Mouse (Mus musculus) Patski (cell line): ENCODE data around the gene Pimreg. TPM values are rescaled to one million over a fixed set of nuclear protein-coding genes. Genes with fewer than 3 reads are reported as not detected.

Source experiments
- ATAC-seq: fragments of 100-300 bp; one replicate; pipeline ENCODE4 v1.8.0; 2021
- CTCF ChIA-PET: fragments of 350-600 bp; sonication (Branson Sonifier 250); formaldehyde crosslinking; loops from one replicate; lab custom pipeline; 2022; ENCODE audit warnings: inconsistent platforms; lab: Charles Lee
- POLR2A ChIA-PET: fragments of 350-600 bp; sonication (Branson Sonifier 250); formaldehyde crosslinking; loops from one replicate; lab custom pipeline; 2022; ENCODE audit warnings: antibody characterized with exemption, inconsistent platforms; lab: Charles Lee
- DNase-seq: peaks from one replicate; pipeline ENCODE4 v3.0.0-alpha.2; 2011; ENCODE audit warnings: low read depth, low spot score
- H3K27me3 ChIP-seq: fragments of 371-371 bp; one replicate; pipeline ENCODE4 v1.5.1; 2021
- CTCF ChIP-seq: fragments of 100-300 bp; IDR thresholded peaks from one replicate; pipeline ENCODE4 v1.5.1; 2021
- in situ Hi-C: fragments of 300-500 bp; cut with MboI; formaldehyde crosslinking; loops from 3 replicates; pipeline ENCODE4 v1.11.1; 2018; ENCODE audit warnings: low pct_unique_long_range_greater_than_20kb, mixed read lengths
- polyA plus RNA-seq: library from polyadenylated mRNA; unstranded; gene quantifications from one replicate; pipeline ENCODE4 v1.2.3, GENCODE M21; 2021

Gene Pimreg
- polyA plus RNA-seq, 1 experiment from 2014 or later, result 35.7 TPM

GRCm38 (mm10) chr11:72026516-72026915 lies 15.3 kb upstream of the Pimreg start:
- CTCF ChIA-PET, result interaction anchor here (0.7 to 7.7 kb wide), 2 partner anchors 8 to 13 kb away, joined by 3 to 59 read pairs; partner anchors contain the start of genes Aipl1 and Pimreg
- TF ChIP-seq CTCF, result no peak
- in situ Hi-C loops, result loop anchor here (10.0 to 25.0 kb wide), 2 partner anchors 172 to 1014 kb away; partner anchors contain the start of genes Derl2, Dhx33 and Mis12
- peaks cover 3% of the 10 kb centered on the region for H3K27me3 ChIP-seq
- DNase-seq, result no peak
- POLR2A ChIA-PET, result no interaction called here
- ATAC-seq, result no peak

DNA sequence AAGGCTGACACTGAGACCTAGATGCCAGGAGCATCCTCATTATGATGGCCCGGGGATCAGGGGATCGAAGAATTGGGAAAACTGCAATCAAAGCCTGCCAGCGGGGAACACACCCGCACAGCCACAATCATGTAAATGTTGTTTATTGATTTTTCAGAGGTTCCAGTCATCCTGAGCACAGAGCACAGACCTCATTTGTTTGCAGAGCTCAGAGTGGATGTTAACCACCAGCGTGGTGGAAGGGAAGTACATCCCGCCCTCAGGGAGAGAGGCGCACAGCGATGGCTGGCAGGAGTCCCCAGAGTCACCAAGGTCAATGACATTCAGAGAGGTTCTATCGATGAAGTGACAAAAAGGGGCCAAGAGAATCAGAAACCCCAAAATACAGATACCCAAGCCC lies 14.0 kb upstream of the Pimreg start:
- ChIA-PET POLR2A (no interaction called here), CTCF (interaction anchor here (7.7 kb wide), 1 partner anchor 12 kb away, joined by 59 read pairs; the partner anchor contains the start of genes Aipl1 and Pimreg)
- peaks cover 3% of the 10 kb centered on the region for H3K27me3 ChIP-seq
- TF ChIP-seq CTCF, result no peak
- ATAC-seq (no peak), DNase-seq (no peak)
- in situ Hi-C loops, result loop anchor here (10.0 to 25.0 kb wide), 2 partner anchors 173 to 1016 kb away; partner anchors contain the start of genes Derl2, Dhx33 and Mis12

DNA sequence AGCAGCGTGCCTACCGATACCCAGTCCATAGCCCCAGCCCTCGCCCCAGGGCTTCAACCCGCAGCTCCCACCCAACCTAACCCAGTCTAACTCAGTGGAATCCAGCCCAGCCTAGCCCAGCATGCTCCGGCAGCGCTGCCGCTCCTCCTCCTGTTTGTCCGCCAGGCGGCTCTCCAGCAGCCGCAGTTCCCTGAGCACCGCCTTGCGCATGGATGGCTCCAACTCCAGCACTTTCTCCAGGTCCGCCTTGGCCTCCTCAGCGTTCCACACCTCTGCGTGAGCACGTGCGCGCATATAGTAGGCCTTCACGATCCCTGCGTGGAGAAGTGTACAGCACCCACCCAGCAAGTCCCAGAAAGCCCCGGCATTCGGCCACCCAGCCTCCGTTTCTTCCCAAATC lies 12.7 kb upstream of the Pimreg start:
- TF ChIP-seq CTCF, result no peak
- in situ Hi-C loops, result loop anchor here (10.0 to 25.0 kb wide), 2 partner anchors 174 to 1017 kb away; partner anchors contain the start of genes Derl2, Dhx33 and Mis12
- ATAC-seq (no peak), DNase-seq (no peak)
- POLR2A ChIA-PET, result no interaction called here
- CTCF ChIA-PET, result interaction anchor here (7.7 kb wide), 1 partner anchor 11 kb away, joined by 59 read pairs; the partner anchor contains the start of genes Aipl1 and Pimreg
- peaks cover 3% of the 10 kb centered on the region for H3K27me3 ChIP-seq

- in situ Hi-C loops, result loop anchor here (25.0 kb wide), 1 partner anchor 1019 kb away; the partner anchor contains the start of genes Derl2, Dhx33 and Mis12
- ATAC-seq (no peak), DNase-seq (no peak)
- no peak for TF ChIP-seq CTCF
- CTCF ChIA-PET, result no interaction called here
- H3K27me3 ChIP-seq, result peaks cover 3% of the 10 kb centered on the region
- POLR2A ChIA-PET, result no interaction called here
These were observed 10.5 kb upstream of the Pimreg start for GRCm38 (mm10) chr11:72031353-72031752.

GRCm38 (mm10) chr11:72032091-72032490 lies 9.7 kb upstream of the Pimreg start:
- in situ Hi-C loops, result loop anchor here (25.0 kb wide), 1 partner anchor 1020 kb away; the partner anchor contains the start of genes Derl2, Dhx33 and Mis12
- DNase-seq (no peak), ATAC-seq (no peak)
- H3K27me3 ChIP-seq, result peaks cover 3% of the 10 kb centered on the region
- ChIA-PET POLR2A (no interaction called here), CTCF (interaction anchor here (1.2 kb wide), 1 partner anchor 8 kb away, joined by 4 read pairs; no protein-coding TSS in a partner anchor)
- TF ChIP-seq CTCF, result no peak

GRCm38 (mm10) chr11:72032589-72032988 lies 9.2 kb upstream of the Pimreg start:
- ATAC-seq, result no peak
- in situ Hi-C loops, result loop anchor here (25.0 kb wide), 1 partner anchor 1020 kb away; the partner anchor contains the start of genes Derl2, Dhx33 and Mis12
- POLR2A ChIA-PET, result no interaction called here
- no peak for DNase-seq
- no peak for TF ChIP-seq CTCF
- CTCF ChIA-PET, result interaction anchor here (1.2 kb wide), 1 partner anchor 9 kb away, joined by 4 read pairs; no protein-coding TSS in a partner anchor
- H3K27me3 ChIP-seq, result peaks cover 3% of the 10 kb centered on the region

DNA sequence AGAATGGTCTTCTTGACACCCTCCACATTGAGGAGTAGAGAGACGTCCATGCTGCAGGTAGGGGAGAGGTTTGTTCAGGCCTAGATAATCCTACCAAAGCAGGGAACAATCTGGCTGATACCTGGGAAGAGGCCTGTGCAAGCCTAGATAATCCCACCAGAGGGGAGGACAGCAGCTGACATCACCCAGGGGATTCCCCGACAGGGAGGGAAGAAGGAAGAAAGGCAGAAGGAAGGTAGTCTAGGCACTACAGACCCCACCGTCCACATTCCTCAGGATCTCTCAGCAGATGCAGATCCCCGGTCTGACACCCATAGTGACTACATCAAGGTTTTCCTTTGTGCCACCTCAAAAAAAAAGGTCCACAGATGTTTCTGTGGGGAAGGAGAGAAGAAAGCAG lies 4.4 kb upstream of the Pimreg start, which contains the start of gene Aipl1:
Gene Aipl1 (minus strand): TSS at position 101 of the 400 bp plus-strand sequence.
- no peaks in the 10 kb centered on the region for H3K27me3 ChIP-seq
- DNase-seq, result no peak
- POLR2A ChIA-PET, result no interaction called here
- CTCF ChIA-PET, result interaction anchor here (1.3 to 6.7 kb wide), 5 partner anchors 9 to 522 kb away, joined by 3 to 59 read pairs (median 6); no protein-coding TSS in a partner anchor
- in situ Hi-C loops, result loop anchor here (25.0 kb wide), 1 partner anchor 1025 kb away; the partner anchor contains the start of genes Derl2, Dhx33 and Mis12
- ATAC-seq, result no peak
- no peak for TF ChIP-seq CTCF

- no peak for DNase-seq
- no peak for TF ChIP-seq CTCF
- ATAC-seq, result no peak
- POLR2A ChIA-PET, result no interaction called here
- H3K27me3 ChIP-seq, result no peaks in the 10 kb centered on the region
- in situ Hi-C loops, result loop anchor here (25.0 kb wide), 1 partner anchor 1026 kb away; the partner anchor contains the start of genes Derl2, Dhx33 and Mis12
- CTCF ChIA-PET, result interaction anchor here (2.1 to 6.7 kb wide), 4 partner anchors 9 to 14 kb away, joined by 4 to 59 read pairs (median 9); no protein-coding TSS in a partner anchor
These were observed 3.8 kb upstream of the Pimreg start for GRCm38 (mm10) chr11:72037996-72038395.

GRCm38 (mm10) chr11:72039599-72040386 lies 2.0 kb upstream of the Pimreg start:
- in situ Hi-C loops, result loop anchor here (25.0 kb wide), 1 partner anchor 1027 kb away; the partner anchor contains the start of genes Derl2, Dhx33 and Mis12
- DNase-seq (no peak), ATAC-seq (no peak)
- CTCF ChIA-PET, result interaction anchor here (1.2 to 6.7 kb wide), 3 partner anchors 12 to 186 kb away, joined by 3 to 59 read pairs (median 12); no protein-coding TSS in a partner anchor
- POLR2A ChIA-PET, result interaction anchor here (0.6 kb wide), 1 partner anchor 176 kb away, joined by 3 read pairs; no protein-coding TSS in a partner anchor
- no peak for TF ChIP-seq CTCF
- H3K27me3 ChIP-seq, result no peaks in the 10 kb centered on the region

DNA sequence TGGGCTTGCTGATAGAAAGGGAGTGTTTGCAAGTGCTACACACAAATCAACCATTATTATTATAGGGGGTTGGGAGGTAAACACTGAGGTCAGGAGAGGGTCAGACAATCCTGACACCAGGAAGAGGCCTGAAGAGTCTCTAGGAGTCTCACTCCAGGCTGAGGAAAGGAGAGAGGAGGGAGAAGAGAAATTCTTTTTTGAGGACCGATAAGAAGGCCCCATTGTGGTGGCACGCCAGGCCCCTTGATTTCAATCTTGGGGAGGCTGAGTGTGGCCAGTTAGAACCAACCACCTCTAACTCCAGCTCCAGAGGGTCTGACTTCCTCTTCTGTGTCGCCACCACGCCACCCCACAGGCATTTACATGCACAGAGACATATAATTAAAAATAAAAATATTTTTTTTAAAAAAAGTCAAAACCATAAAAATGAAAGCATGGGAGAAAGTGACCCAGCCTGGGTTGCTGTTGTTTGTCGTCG lies 503 bp upstream of the Pimreg start:
- DNase-seq (no peak), ATAC-seq (no peak)
- in situ Hi-C loops, result loop anchor here (25.0 kb wide), 1 partner anchor 1029 kb away; the partner anchor contains the start of genes Derl2, Dhx33 and Mis12
- TF ChIP-seq CTCF, result no peak
- POLR2A ChIA-PET, result no interaction called here
- H3K27me3 ChIP-seq, result no peaks in the 10 kb centered on the region
- CTCF ChIA-PET, result interaction anchor here (3.5 to 6.7 kb wide), 2 partner anchors 11 to 16 kb away, joined by 10 to 59 read pairs; no protein-coding TSS in a partner anchor
